Mouse (Mus musculus): Measurements from ENCODE around the gene Fbxl8.

Gene Fbxl8

GRCm38 (mm10) chr8:105257318-105258114 lies 6.9 kb upstream of the Fbxl8 start:
- in situ Hi-C loops (cut with MboI, MseI) = loop anchor here (25.0 kb wide), 1 partner anchor 620 kb away; the partner anchor contains the start of genes Ciao2b and Rrad

- in situ Hi-C loops (cut with MboI, MseI) = loop anchor here (25.0 kb wide), 1 partner anchor 622 kb away; the partner anchor contains the start of genes Ciao2b and Rrad
These were observed 5.3 kb upstream of the Fbxl8 start for GRCm38 (mm10) chr8:105258911-105259720.

GRCm38 (mm10) chr8:105259721-105260320 lies 4.6 kb upstream of the Fbxl8 start:
- in situ Hi-C loops (cut with MboI, MseI) = loop anchor here (25.0 kb wide), 1 partner anchor 623 kb away; the partner anchor contains the start of genes Ciao2b and Rrad

- in situ Hi-C loops (cut with MboI, MseI) = loop anchor here (25.0 kb wide), 1 partner anchor 623 kb away; the partner anchor contains the start of genes Ciao2b and Rrad
These were observed 3.9 kb upstream of the Fbxl8 start for GRCm38 (mm10) chr8:105260371-105261099.

GRCm38 (mm10) chr8:105261326-105261980 lies 3.0 kb upstream of the Fbxl8 start:
- in situ Hi-C loops (cut with MboI, MseI) = loop anchor here (25.0 kb wide), 1 partner anchor 624 kb away; the partner anchor contains the start of genes Ciao2b and Rrad

GRCm38 (mm10) chr8:105263244-105263912 lies 1.1 kb upstream of the Fbxl8 start:
- in situ Hi-C loops (cut with MboI, MseI) = loop anchor here (25.0 kb wide), 1 partner anchor 626 kb away; the partner anchor contains the start of genes Ciao2b and Rrad

- in situ Hi-C loops (cut with MboI, MseI) = loop anchor here (25.0 kb wide), 1 partner anchor 628 kb away; the partner anchor contains the start of genes Ciao2b and Rrad
These were observed 680 bp downstream of the Fbxl8 start for GRCm38 (mm10) chr8:105265128-105265527.

- in situ Hi-C loops (cut with MboI, MseI) = loop anchor here (25.0 kb wide), 1 partner anchor 629 kb away; the partner anchor contains the start of genes Ciao2b and Rrad
These were observed 2.3 kb downstream of the Fbxl8 start for GRCm38 (mm10) chr8:105266775-105267174.

- in situ Hi-C loops (cut with MboI, MseI) = loop anchor here (25.0 kb wide), 1 partner anchor 631 kb away; the partner anchor contains the start of genes Ciao2b and Rrad
These were observed 4.1 kb downstream of the Fbxl8 start for GRCm38 (mm10) chr8:105268342-105269074.

- in situ Hi-C loops (cut with MboI, MseI) = loop anchor here (25.0 kb wide), 1 partner anchor 632 kb away; the partner anchor contains the start of genes Ciao2b and Rrad
These were observed 4.6 kb downstream of the Fbxl8 start for GRCm38 (mm10) chr8:105269075-105269458.

- in situ Hi-C loops (cut with MboI, MseI) = loop anchor here (25.0 kb wide), 1 partner anchor 632 kb away; the partner anchor contains the start of genes Ciao2b and Rrad
These were observed 5.1 kb downstream of the Fbxl8 start, which contains the start of gene Hsf4 for GRCm38 (mm10) chr8:105269461-105269947. Hsf4 (plus strand) TSS chr8:105269801.

GRCm38 (mm10) chr8:105270101-105270915 lies 5.9 kb downstream of the Fbxl8 start:
- in situ Hi-C loops (cut with MboI, MseI) = loop anchor here (25.0 kb wide), 1 partner anchor 633 kb away; the partner anchor contains the start of genes Ciao2b and Rrad

GRCm38 (mm10) chr8:105270916-105271186 lies 6.4 kb downstream of the Fbxl8 start:
- in situ Hi-C loops (cut with MboI, MseI) = loop anchor here (25.0 kb wide), 1 partner anchor 634 kb away; the partner anchor contains the start of genes Ciao2b and Rrad

GRCm38 (mm10) chr8:105275387-105275786 lies 10.9 kb downstream of the Fbxl8 start:
- in situ Hi-C loops (cut with MboI, MseI) = no loop called here

- in situ Hi-C loops (cut with MboI, MseI) = no loop called here
These were observed 11.4 kb downstream of the Fbxl8 start, which contains the start of gene Nol3 for GRCm38 (mm10) chr8:105275840-105276239. Nol3 (plus strand) TSS chr8:105276140.

- in situ Hi-C loops (cut with MboI, MseI) = no loop called here
These were observed 12.1 kb downstream of the Fbxl8 start for GRCm38 (mm10) chr8:105276292-105277120.

GRCm38 (mm10) chr8:105278911-105279334 lies 14.5 kb downstream of the Fbxl8 start:
- in situ Hi-C loops (cut with MboI, MseI) = no loop called here
